Mouse (Mus musculus) lung, postnatal 14 days (tissue): ENCODE measurements at regions not wholly inside any gene's neighbourhood (a gene's known extent, or its start where the extent isn't known, plus 50 kb on each side); places are given as distances from the start of the nearest gene placed in this dataset.

Experiments used
- DNase-seq: peaks from one replicate; pipeline ENCODE4 v3.0.0; 2021

- no peak for DNase-seq
Measured at GRCm38 (mm10) chr6:103421013-103421933, 89.1 kb upstream of the Chl1 start.

- no peak for DNase-seq
Measured at GRCm38 (mm10) chr6:103430933-103431594, 79.3 kb upstream of the Chl1 start.

GRCm38 (mm10) chr6:103431595-103431957, 78.8 kb upstream of the Chl1 start:
- DNase-seq, result no peak
